14 mouse cellular contexts compared by ENCODE assay signal in genomic region chr13:107714001-107714400, GRCm38 (mm10).
DNase-seq lines count a peak whose midpoint lies in the region; ATAC-seq and TF ChIP-seq lines count a peak whose summit lies in the region.
"Had no signal": no experiment of that assay in that cellular context is flagged by ENCODE, and none has a peak within 500 bp of the region (broad histone marks: within the 10 kb centered on the region; RNA-seq: fewer than 3 reads in every experiment).

No protein-coding gene starts in this region.

- no peaks in the 10 kb centered on the region for H3K36me3 ChIP-seq in lung, postnatal 0 days (ENCODE audit: insufficient read depth, low read length)
- H3K36me3 ChIP-seq: embryonic facial prominence, embryonic 10.5 days; heart, embryonic 13.5 days; hindbrain, embryonic 13.5 days; liver, embryonic 13.5 days had no signal

- intact Hi-C loops in gastrocnemius, adult 2 months (cut with DNase I), result no loop called here

- ATAC-seq in lung, postnatal 0 days, result 0 out of 2 replicates have a peak, but pooled peaks have one; percentile 23

- 19% methylated on average over 1 of the region's 1 CpGs for WGBS in lung, postnatal 0 days

- H3K4me1 ChIP-seq in lung, postnatal 0 days (ENCODE audit: insufficient read depth, low read depth, low read length), result no peaks in the 10 kb centered on the region
- H3K4me1 ChIP-seq: heart, embryonic 13.5 days had no signal

- H3K4me2 ChIP-seq in lung, postnatal 0 days (replicated peaks; ENCODE audit: low read depth, low read length), result no peak overlapping the region
- H3K4me2 ChIP-seq: heart, embryonic 13.5 days; hindbrain, embryonic 13.5 days; liver, embryonic 13.5 days had no signal

- no peak for TF ChIP-seq CTCF in lung, postnatal 0 days (IDR thresholded peaks at IDR 0.05)
- TF ChIP-seq CTCF in gastrocnemius, adult 2 months (IDR thresholded peaks at IDR 0.05), result no peak

- H3K27me3 ChIP-seq in lung, postnatal 0 days (replicated peaks; ENCODE audit: insufficient read depth, low read length), result no peaks in the 10 kb centered on the region
- H3K27me3 ChIP-seq: heart, embryonic 13.5 days; hindbrain, embryonic 13.5 days; liver, embryonic 13.5 days had no signal

- peak; percentile 16 for DNase-seq in heart, postnatal 4 days
- DNase-seq in heart, adult 8-10 months (ENCODE audit: low spot score), result no peak
- DNase-seq in lung, postnatal 0 days (ENCODE audit: low spot score), result no peak
- DNase-seq in lung, postnatal 36 days, result no peak
- peak; percentile 28 to 46 for DNase-seq in adrenal gland, adult 18-20 months (ENCODE audit: low spot score in 2 of 2)
- peak; percentile 51 to 63 for DNase-seq in kidney, postnatal 25 days
- no peak for DNase-seq in frontal cortex, postnatal 10 days (ENCODE audit: low spot score in 2 of 2)
- no peak for DNase-seq in gastrocnemius, adult 2 months
- DNase-seq: cerebellum, adult 9-10 months; liver, embryonic 13.5 days had no signal

- H3K9me3 ChIP-seq in lung, postnatal 0 days (ENCODE audit: low read length), result no peaks in the 10 kb centered on the region
- H3K9me3 ChIP-seq: embryonic facial prominence, embryonic 10.5 days; heart, embryonic 13.5 days; hindbrain, embryonic 13.5 days; liver, embryonic 13.5 days had no signal

- no peak overlapping the region for H3K9ac ChIP-seq in lung, postnatal 0 days (replicated peaks; ENCODE audit: low read depth)
- H3K9ac ChIP-seq: heart, embryonic 13.5 days; hindbrain, embryonic 13.5 days; liver, embryonic 13.5 days had no signal

- no peak overlapping the region for H3K27ac ChIP-seq in lung, postnatal 0 days (ENCODE audit: low read length)
- H3K27ac ChIP-seq in gastrocnemius, adult 2 months, result no peak overlapping the region
- H3K27ac ChIP-seq: embryonic facial prominence, embryonic 10.5 days; heart, embryonic 13.5 days; hindbrain, embryonic 13.5 days; liver, embryonic 13.5 days had no signal

- no peak for TF ChIP-seq EP300 in lung, postnatal 0 days (IDR thresholded peaks at IDR 0.05)

- no peak overlapping the region for H3K4me3 ChIP-seq in lung, postnatal 0 days (ENCODE audit: low read depth, low read length)
- no peak overlapping the region for H3K4me3 ChIP-seq in gastrocnemius, adult 2 months
- H3K4me3 ChIP-seq: embryonic facial prominence, embryonic 10.5 days; heart, embryonic 13.5 days; hindbrain, embryonic 13.5 days; liver, embryonic 13.5 days; megakaryocyte, embryonic 14.5 days had no signal

Comparison
In these comparisons a context has a peak if more than half of its experiments do, and no peak if none do; other contexts are left out.
1. DNase-seq: peak in heart, postnatal 4 days (single experiment), adrenal gland, adult 18-20 months (2 of 2) and kidney, postnatal 25 days (2 of 2); none in heart, adult 8-10 months (single experiment), lung, postnatal 0 days (single experiment), lung, postnatal 36 days (single experiment), frontal cortex, postnatal 10 days (0 of 2) and gastrocnemius, adult 2 months (single experiment).